Mouse (Mus musculus): ENCODE measurements around the gene Krt42. TPM values are rescaled to one million over a fixed set of nuclear protein-coding genes. Genes with fewer than 3 reads are reported as not detected.
A peak's percentile ranks its signal among the peaks of the same experiment; 100 is the strongest.

Gene Krt42
- polyA plus RNA-seq, 1 experiment from 2014 or later: not detected

DNA sequence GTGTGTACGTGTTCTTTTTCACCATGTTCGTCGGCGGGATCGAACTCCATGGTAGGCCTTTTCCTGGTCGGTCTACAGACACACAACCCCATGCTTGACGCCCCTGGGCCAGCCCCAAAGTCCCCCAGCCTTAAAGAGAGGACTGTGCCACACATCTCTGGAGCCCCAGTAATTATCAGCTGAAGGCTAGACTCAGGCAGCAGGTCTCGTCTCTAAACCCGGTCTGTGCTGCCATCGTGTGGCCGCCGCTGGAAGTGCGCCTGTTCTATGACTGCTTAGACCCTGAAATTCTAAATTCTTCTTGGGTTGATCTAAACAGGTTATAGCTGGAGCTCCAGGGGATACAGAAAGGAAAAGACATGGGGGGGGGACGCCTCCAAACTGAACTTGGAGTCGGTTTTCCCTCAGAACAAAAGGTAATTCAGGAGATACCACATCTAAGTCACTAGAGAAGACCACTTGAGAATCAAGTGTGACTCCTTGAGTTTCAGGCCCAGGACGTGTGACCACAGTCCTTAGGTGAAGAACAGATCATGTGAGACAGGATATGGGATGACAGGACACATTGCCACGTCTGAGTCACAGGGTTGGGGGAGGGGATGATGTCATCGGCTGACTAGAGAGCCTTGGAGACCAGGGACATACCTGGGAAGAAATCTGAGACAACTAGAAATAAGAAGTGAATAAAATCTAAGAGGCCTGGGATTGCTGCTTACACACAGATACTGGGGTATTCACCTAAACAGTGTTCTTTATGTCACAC is 28.8 kb upstream of the Krt42 start:
- H3K27ac ChIP-seq: no peak overlapping the region
- ATAC-seq: peak; percentile 44; the same call in 1 of the 2 replicates
- WGBS: 23% methylated on average over 18 of the region's 18 CpGs
- no peak overlapping the region for H3K9ac ChIP-seq (replicated peaks)
- 0 out of 2 replicates have a peak, but pooled peaks cover 3% of the 10 kb centered on the region for H3K4me1 ChIP-seq (replicated peaks)
- H3K27me3 ChIP-seq: peaks cover 3% of the 10 kb centered on the region; the same call in 1 of the 2 replicates
- no peaks in the 10 kb centered on the region for H3K36me3 ChIP-seq
- H3K9me3 ChIP-seq: no peaks in the 10 kb centered on the region
- H3K4me3 ChIP-seq (replicated peaks): peak overlapping the region; percentile 11; the same call in 1 of the 2 replicates
- H3K4me2 ChIP-seq (replicated peaks): peak overlapping the region; percentile 29

DNA sequence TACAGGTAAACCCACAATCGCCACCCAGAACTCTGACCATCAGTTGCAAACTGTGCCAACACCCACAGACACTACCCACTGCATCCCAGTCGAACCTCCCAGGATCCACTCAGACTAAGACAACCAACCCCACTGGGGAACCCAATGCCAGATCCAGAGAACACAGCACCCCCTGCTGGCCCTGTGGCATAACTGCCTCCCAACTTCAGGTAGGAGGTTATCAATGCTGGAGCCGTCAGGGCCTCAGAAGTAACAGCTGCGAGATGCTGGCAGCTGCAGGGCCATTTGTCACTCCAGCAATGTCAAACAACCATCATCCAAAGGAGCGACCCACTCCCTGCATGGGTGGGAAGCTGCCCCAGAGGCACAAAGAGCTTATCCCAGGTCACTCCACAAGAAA is 28.1 kb upstream of the Krt42 start:
- ATAC-seq: peak; percentile 1; the same call in 1 of the 2 replicates
- no peak overlapping the region for H3K27ac ChIP-seq
- peak overlapping the region; percentile 29 for H3K4me2 ChIP-seq (replicated peaks)
- H3K36me3 ChIP-seq: no peaks in the 10 kb centered on the region
- H3K4me1 ChIP-seq (replicated peaks): peaks cover 9% of the 10 kb centered on the region
- H3K27me3 ChIP-seq: peaks cover 3% of the 10 kb centered on the region; the same call in 1 of the 2 replicates
- no peak overlapping the region for H3K9ac ChIP-seq (replicated peaks)
- no peaks in the 10 kb centered on the region for H3K9me3 ChIP-seq
- WGBS: 44% methylated on average over 5 of the region's 5 CpGs
- H3K4me3 ChIP-seq (replicated peaks): 0 out of 2 replicates have a peak overlapping the region, but pooled peaks have one; percentile 11

DNA sequence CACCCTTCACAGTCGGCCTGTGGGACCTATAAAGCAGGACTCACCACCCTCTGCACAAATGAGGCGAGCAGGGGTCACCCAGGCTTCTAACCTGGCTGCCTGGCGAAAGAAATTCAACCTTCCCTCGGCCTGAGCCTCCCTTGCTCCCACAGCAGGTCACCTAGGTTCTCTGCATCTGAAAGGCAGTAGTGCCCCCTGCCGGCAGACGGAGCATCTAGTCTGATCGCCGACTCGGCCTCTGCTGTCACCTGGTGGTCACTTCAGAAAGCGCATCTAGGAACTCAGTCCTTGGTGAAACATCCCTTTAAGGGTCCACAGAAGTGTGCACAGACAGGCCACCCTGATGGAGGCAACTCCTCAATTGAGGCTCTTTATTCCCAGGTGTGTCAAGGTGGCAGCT is 25.6 kb upstream of the Krt42 start:
- peak; percentile 38 for ATAC-seq
- Histone ChIP-seq H3K4me2 (replicated peaks) (peak overlapping the region; percentile 31; the same call in 1 of the 2 replicates), H3K4me1 (replicated peaks) (peaks cover 12% of the 10 kb centered on the region)

DNA sequence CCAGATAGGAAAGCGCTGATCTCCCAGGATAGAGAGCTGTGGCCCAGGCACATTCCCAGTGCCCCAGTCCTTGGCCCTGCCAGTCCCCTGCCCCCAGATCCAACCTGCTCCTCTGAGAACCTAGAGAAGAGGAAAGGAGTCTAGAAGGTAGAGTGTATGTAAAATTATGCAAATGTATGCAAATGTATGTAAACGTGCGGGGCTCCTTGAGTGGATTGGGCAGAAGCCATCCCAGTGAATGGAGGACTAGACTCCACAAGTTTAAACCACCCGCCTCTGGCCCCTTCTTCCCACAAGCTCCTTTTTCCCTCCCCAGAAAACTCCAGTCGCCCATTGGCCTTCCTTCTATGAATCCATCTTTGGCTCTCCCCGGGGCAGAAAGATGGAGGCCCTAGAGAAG is 23.2 kb upstream of the Krt42 start:
- Histone ChIP-seq H3K9ac (replicated peaks) (no peak overlapping the region), H3K27ac (no peak overlapping the region), H3K36me3 (no peaks in the 10 kb centered on the region), H3K4me2 (replicated peaks) (no peak overlapping the region), H3K4me3 (replicated peaks) (no peak overlapping the region), H3K27me3 (no peaks in the 10 kb centered on the region), H3K4me1 (replicated peaks) (peaks cover 9% of the 10 kb centered on the region), H3K9me3 (no peaks in the 10 kb centered on the region)
- WGBS: 42% methylated on average over 6 of the region's 6 CpGs
- ATAC-seq: no peak

More for the DNA sequence above, 25.6 kb upstream of the Krt42 start:
- H3K27me3 ChIP-seq: no peaks in the 10 kb centered on the region
- no peaks in the 10 kb centered on the region for H3K9me3 ChIP-seq
- H3K36me3 ChIP-seq: no peaks in the 10 kb centered on the region
- no peak overlapping the region for H3K9ac ChIP-seq (replicated peaks)
- H3K27ac ChIP-seq: no peak overlapping the region
- WGBS: 4% methylated on average over 10 of the region's 10 CpGs
- no peak overlapping the region for H3K4me3 ChIP-seq (replicated peaks)

DNA sequence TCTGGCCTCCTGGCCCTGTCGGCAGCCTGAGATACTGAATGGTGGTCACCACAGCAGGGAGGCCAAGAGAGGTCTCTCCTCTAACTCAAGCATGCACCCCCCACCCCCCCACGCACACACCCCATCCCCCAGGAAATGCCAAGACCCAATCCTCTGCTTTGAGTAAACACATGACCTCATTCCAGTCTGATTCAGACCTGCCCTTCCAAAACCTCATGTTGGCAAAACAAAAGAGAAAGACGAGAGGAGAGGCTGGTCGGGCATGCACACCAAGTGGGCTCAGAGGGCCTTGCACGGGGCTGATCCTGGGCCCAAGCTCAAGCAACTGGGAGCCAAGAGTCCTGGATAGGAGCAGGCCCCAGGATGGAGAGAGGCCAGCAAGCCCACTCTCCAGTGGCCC is 20.6 kb upstream of the Krt42 start:
- H3K36me3 ChIP-seq: no peaks in the 10 kb centered on the region
- no peaks in the 10 kb centered on the region for H3K27me3 ChIP-seq
- ATAC-seq: no peak
- H3K4me1 ChIP-seq (replicated peaks): peaks cover 12% of the 10 kb centered on the region
- 32% methylated on average over 5 of the region's 5 CpGs for WGBS
- no peak overlapping the region for H3K4me3 ChIP-seq (replicated peaks)
- H3K9ac ChIP-seq (replicated peaks): no peak overlapping the region
- no peak overlapping the region for H3K27ac ChIP-seq
- no peak overlapping the region for H3K4me2 ChIP-seq (replicated peaks)
- no peaks in the 10 kb centered on the region for H3K9me3 ChIP-seq

DNA sequence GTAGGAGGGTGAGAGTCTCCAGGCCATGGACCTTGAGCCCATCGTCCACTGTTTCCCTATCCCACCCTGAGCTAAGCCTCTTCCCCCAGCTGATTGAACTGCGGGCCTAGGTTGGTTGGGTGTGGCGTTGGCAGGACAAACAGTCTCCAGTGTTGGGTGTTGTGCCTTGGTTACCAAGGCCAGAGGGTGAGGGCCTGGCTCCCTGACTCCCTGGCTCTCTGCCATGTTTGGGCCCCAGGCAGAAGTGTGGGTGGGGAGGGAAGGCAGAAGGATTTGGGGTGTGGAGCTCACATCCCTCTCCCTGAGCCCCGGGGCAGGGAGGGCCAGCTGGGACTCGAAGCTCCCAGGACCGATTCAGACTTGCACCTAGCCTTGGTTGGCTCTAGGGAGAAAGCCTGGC is 19.3 kb upstream of the Krt42 start:
- Histone ChIP-seq H3K9me3 (no peaks in the 10 kb centered on the region), H3K4me1 (replicated peaks) (peaks cover 12% of the 10 kb centered on the region), H3K9ac (replicated peaks) (no peak overlapping the region), H3K36me3 (no peaks in the 10 kb centered on the region), H3K4me2 (replicated peaks) (no peak overlapping the region), H3K27me3 (no peaks in the 10 kb centered on the region), H3K27ac (no peak overlapping the region), H3K4me3 (replicated peaks) (no peak overlapping the region)
- no peak for ATAC-seq
- 90% methylated on average over 6 of the region's 6 CpGs for WGBS

DNA sequence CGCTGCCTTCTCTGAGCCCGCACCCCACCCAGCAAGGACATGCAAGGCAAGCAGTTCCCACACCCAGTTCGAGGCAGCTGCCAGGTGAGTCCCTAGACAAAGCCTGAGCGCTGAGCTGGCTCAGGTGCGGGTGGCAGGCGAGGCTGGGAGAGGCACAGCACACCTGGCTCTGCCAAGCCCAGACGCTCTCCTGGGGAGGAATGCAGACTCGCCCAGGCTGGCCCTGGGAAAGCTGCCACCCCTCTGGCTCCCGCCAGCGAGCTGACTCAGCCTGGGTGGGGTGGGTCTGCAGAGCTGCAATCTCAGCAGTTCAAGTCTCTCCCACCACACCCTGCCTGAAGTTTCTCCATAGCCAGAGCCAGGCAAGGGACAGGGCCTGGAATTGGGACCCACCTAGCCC is 17.4 kb upstream of the Krt42 start:
- no peak overlapping the region for H3K4me3 ChIP-seq (replicated peaks)
- H3K27me3 ChIP-seq: no peaks in the 10 kb centered on the region
- no peaks in the 10 kb centered on the region for H3K9me3 ChIP-seq
- 36% methylated on average over 10 of the region's 10 CpGs for WGBS
- H3K27ac ChIP-seq: no peak overlapping the region
- no peak for ATAC-seq
- H3K4me2 ChIP-seq (replicated peaks): no peak overlapping the region
- no peaks in the 10 kb centered on the region for H3K36me3 ChIP-seq
- peaks cover 3% of the 10 kb centered on the region; the same call in 1 of the 2 replicates for H3K4me1 ChIP-seq (replicated peaks)
- no peak overlapping the region for H3K9ac ChIP-seq (replicated peaks)

DNA sequence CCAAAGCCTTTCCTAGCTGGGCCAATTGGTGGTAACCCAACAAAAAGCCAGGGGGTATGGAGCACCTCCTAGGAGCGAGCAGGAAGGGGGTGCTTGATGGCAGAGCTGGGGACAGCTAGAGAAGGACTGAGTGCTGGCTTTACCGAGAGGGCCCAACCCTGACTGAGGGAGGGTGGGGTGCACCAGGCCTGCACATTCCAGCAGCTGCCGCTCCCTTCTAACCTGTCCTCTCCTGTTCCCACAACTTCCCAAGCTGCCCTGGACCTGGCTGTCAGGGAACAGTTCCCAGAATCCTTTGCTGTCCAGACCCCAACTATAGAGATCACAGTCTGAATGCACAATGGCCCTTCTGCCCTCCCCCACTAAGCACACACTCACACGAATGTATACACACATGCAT is 15.3 kb upstream of the Krt42 start:
- H3K27me3 ChIP-seq: no peaks in the 10 kb centered on the region
- no peak overlapping the region for H3K9ac ChIP-seq (replicated peaks)
- H3K4me1 ChIP-seq (replicated peaks): peaks cover 3% of the 10 kb centered on the region; the same call in 1 of the 2 replicates
- no peaks in the 10 kb centered on the region for H3K36me3 ChIP-seq
- H3K27ac ChIP-seq: no peak overlapping the region
- ATAC-seq: no peak
- H3K4me2 ChIP-seq (replicated peaks): no peak overlapping the region
- H3K9me3 ChIP-seq: no peaks in the 10 kb centered on the region
- no peak overlapping the region for H3K4me3 ChIP-seq (replicated peaks)
- 85% methylated on average over 4 of the region's 4 CpGs for WGBS

DNA sequence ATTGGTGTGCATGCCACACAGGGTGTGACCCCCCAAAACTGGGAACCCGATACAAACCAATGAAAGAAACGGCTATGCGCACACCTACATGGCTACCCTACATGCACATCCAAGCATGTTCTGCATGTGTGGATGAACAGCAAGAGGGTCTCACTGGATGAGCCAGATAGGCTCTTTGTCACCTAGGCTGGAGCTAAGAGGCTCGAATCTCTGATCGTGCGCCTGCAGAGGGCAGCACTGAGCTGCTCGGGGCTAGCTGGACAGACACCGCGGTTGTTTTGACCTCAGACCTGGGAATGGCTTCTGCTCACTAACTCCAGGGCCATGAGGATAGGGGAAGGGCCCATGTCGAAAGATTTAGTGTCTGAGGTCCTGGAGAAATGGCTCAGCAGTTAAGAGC is 12.9 kb upstream of the Krt42 start:
- Histone ChIP-seq H3K9me3 (no peaks in the 10 kb centered on the region), H3K4me2 (replicated peaks) (no peak overlapping the region), H3K27me3 (no peaks in the 10 kb centered on the region), H3K4me3 (replicated peaks) (no peak overlapping the region), H3K27ac (no peak overlapping the region), H3K4me1 (replicated peaks) (peaks cover 3% of the 10 kb centered on the region; the same call in 1 of the 2 replicates), H3K36me3 (no peaks in the 10 kb centered on the region), H3K9ac (replicated peaks) (no peak overlapping the region)
- 22% methylated on average over 10 of the region's 10 CpGs for WGBS
- peak; percentile 38; the same call in 1 of the 2 replicates for ATAC-seq

DNA sequence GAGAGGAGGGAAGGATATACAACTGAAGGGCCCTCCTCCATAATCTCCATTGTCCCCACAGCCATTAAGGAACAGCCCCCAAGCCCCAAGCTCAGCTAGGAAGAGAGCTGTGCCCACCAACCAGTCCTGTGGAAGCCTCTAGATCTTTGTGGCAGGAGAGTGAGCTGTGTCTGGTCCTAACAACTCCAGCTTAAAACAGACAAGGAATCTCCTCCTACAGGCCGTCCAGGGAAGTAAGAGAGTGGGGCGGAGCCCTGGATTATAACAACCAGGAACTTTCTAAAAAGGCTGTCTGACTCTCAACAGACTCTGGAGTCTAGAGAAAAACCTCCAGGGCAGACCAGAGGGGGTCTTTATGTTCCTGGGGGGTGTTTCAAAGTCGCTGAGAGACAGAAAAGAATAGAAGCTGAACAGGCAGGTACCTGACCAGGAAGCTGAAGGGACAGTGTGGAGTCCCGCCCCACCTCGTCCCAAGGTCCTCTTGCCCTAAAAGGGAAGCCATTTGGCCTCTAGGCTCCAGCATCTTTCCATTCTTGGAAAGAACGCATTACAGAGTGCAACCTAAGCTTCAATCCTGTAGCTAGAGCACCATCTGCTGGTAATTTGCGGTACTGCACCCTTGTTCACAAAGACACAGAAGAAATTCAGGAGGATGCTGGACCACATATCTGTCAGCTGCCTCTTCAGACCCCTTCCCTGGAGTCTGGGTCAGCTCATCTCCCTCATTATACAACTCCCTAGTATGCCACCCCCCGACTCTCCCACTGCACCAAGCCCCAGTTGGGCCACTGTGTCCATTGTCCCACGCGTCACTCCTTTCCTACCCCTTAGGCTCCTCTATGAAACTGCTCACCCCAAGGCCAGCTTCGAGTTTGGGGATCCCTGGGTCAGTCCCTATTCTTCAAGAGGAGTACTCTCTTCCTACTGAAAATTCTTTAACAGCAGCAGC is 12.2 kb upstream of the Krt42 start:
- peak; percentile 82 for ATAC-seq
- Histone ChIP-seq H3K27me3 (no peaks in the 10 kb centered on the region), H3K9ac (replicated peaks) (no peak overlapping the region), H3K36me3 (no peaks in the 10 kb centered on the region), H3K27ac (no peak overlapping the region), H3K4me2 (replicated peaks) (no peak overlapping the region), H3K9me3 (no peaks in the 10 kb centered on the region), H3K4me3 (replicated peaks) (no peak overlapping the region), H3K4me1 (replicated peaks) (peaks cover 3% of the 10 kb centered on the region; the same call in 1 of the 2 replicates)
- WGBS: 21% methylated on average over 11 of the region's 11 CpGs

DNA sequence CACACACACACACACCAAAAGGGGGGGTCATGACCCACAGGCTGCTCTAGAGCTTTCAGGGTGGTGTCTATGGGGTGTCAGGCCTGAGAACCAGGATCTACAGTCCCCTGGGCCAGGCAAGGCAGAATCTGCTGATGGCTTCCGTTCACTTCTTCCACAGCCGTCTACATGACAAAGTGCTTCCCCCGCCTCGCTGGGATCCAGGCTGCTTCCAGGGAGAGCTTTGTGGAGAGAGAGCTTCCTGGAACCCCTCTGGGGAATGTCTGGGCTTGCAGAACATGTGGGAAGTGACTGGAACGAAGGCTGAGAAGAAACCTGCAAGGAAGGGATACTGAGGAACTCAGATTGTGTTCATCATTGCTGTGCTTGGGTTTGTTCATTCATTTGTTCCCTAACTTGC is 9.1 kb upstream of the Krt42 start:
- Histone ChIP-seq H3K36me3 (no peaks in the 10 kb centered on the region), H3K9ac (replicated peaks) (no peak overlapping the region), H3K4me1 (replicated peaks) (no peaks in the 10 kb centered on the region), H3K9me3 (no peaks in the 10 kb centered on the region), H3K27ac (no peak overlapping the region), H3K4me2 (replicated peaks) (no peak overlapping the region), H3K4me3 (replicated peaks) (no peak overlapping the region), H3K27me3 (no peaks in the 10 kb centered on the region)
- ATAC-seq: no peak
- 75% methylated on average over 5 of the region's 5 CpGs for WGBS

All from midbrain, embryonic 13.5 days (tissue).